Mouse (Mus musculus) heart, embryonic 13.5 days (tissue): ENCODE results near the gene 4930480E11Rik. TPM values are rescaled to one million over a fixed set of nuclear protein-coding genes. Genes with fewer than 3 reads are reported as not detected.
"Not testable (repeated sequence)": the region's sequence is repeated elsewhere in the genome, so short reads cannot be mapped to it uniquely, and the experiment has no call there.

ENCODE experiments used
- ATAC-seq: fragments of 200-750 bp; cut with Nextera tagmentation; 2 replicates; pipeline ENCODE4 v1.8.0; 2017; ENCODE audit warnings: moderate TSS enrichment; ENCODE audit not compliant: insufficient number of reproducible peaks, low FRiP score, low TSS enrichment; ENCODE audit errors: extremely low read depth
- H3K27ac ChIP-seq: fragments of 300-500 bp; sonication (generic); replicated peaks from 2 replicates; pipeline ENCODE4 v1.5.1; 2015; ENCODE audit warnings: moderate library complexity, mild to moderate bottlenecking, inconsistent platforms
- H3K27me3 ChIP-seq: fragments of 300-500 bp; sonication (generic); replicated peaks from 2 replicates; pipeline ENCODE4 v1.6.1; 2015; ENCODE audit warnings: mild to moderate bottlenecking, inconsistent platforms
- H3K36me3 ChIP-seq: fragments of 300-500 bp; sonication (generic); 2 replicates; pipeline ENCODE4 v1.6.1; 2015; ENCODE audit warnings: mild to moderate bottlenecking, inconsistent platforms
- H3K4me1 ChIP-seq: fragments of 300-500 bp; sonication (generic); 2 replicates; pipeline ENCODE4 v1.6.1; 2015; ENCODE audit warnings: inconsistent platforms
- H3K4me2 ChIP-seq: fragments of 300-500 bp; sonication (generic); 2 replicates; pipeline ENCODE4 v1.6.1; 2015; ENCODE audit warnings: inconsistent platforms, mild to moderate bottlenecking, moderate library complexity
- H3K4me3 ChIP-seq: fragments of 300-500 bp; sonication (generic); 2 replicates; pipeline ENCODE4 v1.5.1; 2015; ENCODE audit warnings: moderate library complexity, mild to moderate bottlenecking, inconsistent platforms
- H3K9ac ChIP-seq: fragments of 300-500 bp; sonication (generic); 2 replicates; pipeline ENCODE4 v1.6.1; 2015; ENCODE audit warnings: inconsistent platforms, mild to moderate bottlenecking, moderate library complexity
- H3K9me3 ChIP-seq: fragments of 300-500 bp; sonication (generic); 2 replicates; pipeline ENCODE4 v1.6.1; 2016; ENCODE audit warnings: inconsistent platforms
- WGBS: fragments of 180-500 bp; shearing (Covaris S2); methylation state at CpG from one replicate; pipeline ENCODE4 v1.1.7; 2015; ENCODE audit warnings: mixed read lengths; 5-methylcytosine and 5-hydroxymethylcytosine counted together
- polyA plus RNA-seq: library from polyadenylated mRNA; unstranded; fragments of >200 nt; fragmentation: Nextera tagmentation; extraction: Ambion mirVana; gene quantifications from 2 replicates; pipeline ENCODE4 v1.2.1, GENCODE M21; 2015

The 4930480E11Rik gene
- polyA plus RNA-seq = not detected in 2 replicates

- Histone ChIP-seq H3K36me3 (no peaks in the 10 kb centered on the region), H3K27me3 (no peaks in the 10 kb centered on the region), H3K4me2 (no peak within 1 kb of the TSS), H3K4me1 (no peaks in the 10 kb centered on the region), H3K9ac (no peak within 1 kb of the TSS), H3K4me3 (no peak within 1 kb of the TSS), H3K27ac (no peak within 1 kb of the TSS), H3K9me3 (peaks cover 8% of the 10 kb centered on the region; the same call in 1 of the 2 replicates)
- WGBS = 50% methylated on average over 1 of the region's 1 CpGs
- no peak for ATAC-seq
Observed at GRCm38 (mm10) chrX:78369343-78369742, at the start of gene 4930480E11Rik. Gene 4930480E11Rik, plus strand, starts transcription at chrX:78369643.

- not testable (repeated sequence) for ATAC-seq, H3K9me3 ChIP-seq, H3K27me3 ChIP-seq, H3K4me3 ChIP-seq, H3K4me2 ChIP-seq, H3K4me1 ChIP-seq, H3K36me3 ChIP-seq, H3K9ac ChIP-seq, H3K27ac ChIP-seq
- 72% methylated on average over 2 of the region's 2 CpGs for WGBS
Observed at GRCm38 (mm10) chrX:78403346-78403745, 33.9 kb downstream of the 4930480E11Rik start.

Other genes with a start within 250 kb of the 4930480E11Rik start
- not detected in 2 replicates for gene Gm5938, start 244.2 kb upstream of the 4930480E11Rik start, polyA plus RNA-seq
- not detected in 2 replicates for gene Obp1b, start 182.9 kb upstream of the 4930480E11Rik start, polyA plus RNA-seq
- gene Gm14743, start 123.7 kb upstream of the 4930480E11Rik start, polyA plus RNA-seq = not detected in 2 replicates
- gene Prrg1, start 214.3 kb downstream of the 4930480E11Rik start, polyA plus RNA-seq = 5.0 and 5.3 TPM in 2 replicates